Mouse (Mus musculus): ENCODE data around the gene Cx3cl1. TPM values are rescaled to one million over a fixed set of nuclear protein-coding genes. Genes with fewer than 3 reads are reported as not detected.

Cx3cl1 gene
- polyA plus RNA-seq, 1 experiment from 2014 or later: 9.4 TPM

GRCm38 (mm10) chr8:94776346-94776745 lies 4.5 kb downstream of the Cx3cl1 start:
- no peaks in the 10 kb centered on the region for H3K9me3 ChIP-seq
- no peak overlapping the region for H3K27ac ChIP-seq
- H3K27me3 ChIP-seq (replicated peaks): peaks cover 18% of the 10 kb centered on the region
- no peak overlapping the region for H3K4me2 ChIP-seq (replicated peaks)
- no peak overlapping the region for H3K9ac ChIP-seq
- no peaks in the 10 kb centered on the region for H3K36me3 ChIP-seq
- peaks cover 42% of the 10 kb centered on the region for H3K4me1 ChIP-seq
- H3K4me3 ChIP-seq: no peak overlapping the region
- 81% methylated on average over 2 of the region's 2 CpGs for WGBS
- ATAC-seq (ENCODE audit: low FRiP score, low read depth): no peak

DNA sequence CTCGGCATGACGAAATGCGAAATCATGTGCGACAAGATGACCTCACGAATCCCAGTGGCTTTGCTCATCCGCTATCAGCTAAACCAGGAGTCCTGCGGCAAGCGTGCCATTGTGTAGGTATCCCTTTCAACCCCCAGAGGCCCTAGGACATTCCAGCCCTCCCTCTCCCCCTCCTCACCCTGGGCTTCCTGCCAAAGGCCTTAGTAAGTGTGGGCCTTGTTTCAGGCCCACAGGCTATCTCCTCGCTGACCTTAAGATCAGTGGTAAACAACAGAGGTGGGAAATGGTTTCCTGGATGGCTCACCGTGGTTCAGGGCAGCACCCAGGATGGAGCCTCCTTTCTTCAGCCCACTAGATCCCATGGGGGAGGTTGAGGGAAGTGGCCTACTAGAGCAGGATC lies 6.2 kb downstream of the Cx3cl1 start:
- Histone ChIP-seq H3K4me3 (no peak overlapping the region), H3K4me1 (peaks cover 34% of the 10 kb centered on the region), H3K4me2 (replicated peaks) (no peak overlapping the region), H3K9me3 (no peaks in the 10 kb centered on the region), H3K9ac (no peak overlapping the region), H3K36me3 (no peaks in the 10 kb centered on the region), H3K27ac (no peak overlapping the region), H3K27me3 (replicated peaks) (peaks cover 6% of the 10 kb centered on the region)
- ATAC-seq (ENCODE audit: low FRiP score, low read depth): no peak
- 71% methylated on average over 10 of the region's 10 CpGs for WGBS

DNA sequence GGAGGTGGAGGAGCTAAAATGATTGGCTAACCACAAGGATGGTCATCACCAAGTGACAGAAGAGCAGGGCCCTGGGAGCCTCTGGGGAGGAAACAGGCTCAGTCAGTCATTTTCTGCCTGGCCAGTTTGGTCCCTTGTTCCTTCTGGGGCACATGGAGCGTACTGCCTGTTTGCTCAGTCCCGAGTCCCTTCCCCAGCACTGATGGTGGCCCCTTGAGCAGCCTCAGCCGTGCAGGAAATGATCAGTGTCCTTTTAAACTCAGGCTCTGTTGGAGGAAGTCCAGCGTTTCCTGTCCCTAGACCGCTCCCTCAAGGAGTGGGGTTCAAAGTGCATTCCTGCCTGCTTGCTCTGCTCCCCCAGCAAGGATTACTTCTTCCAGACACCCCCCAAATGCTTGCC lies 6.7 kb downstream of the Cx3cl1 start:
- no peak overlapping the region for H3K4me2 ChIP-seq (replicated peaks)
- H3K4me3 ChIP-seq: no peak overlapping the region
- no peaks in the 10 kb centered on the region for H3K9me3 ChIP-seq
- H3K4me1 ChIP-seq: peaks cover 29% of the 10 kb centered on the region
- H3K27ac ChIP-seq: no peak overlapping the region
- no peak overlapping the region for H3K9ac ChIP-seq
- no peak for ATAC-seq (ENCODE audit: low FRiP score, low read depth)
- peaks cover 2% of the 10 kb centered on the region; the same call in 1 of the 2 replicates for H3K27me3 ChIP-seq (replicated peaks)
- WGBS: 70% methylated on average over 5 of the region's 5 CpGs
- no peaks in the 10 kb centered on the region for H3K36me3 ChIP-seq

- H3K27ac ChIP-seq: no peak overlapping the region
Measured at GRCm38 (mm10) chr8:94778895-94779533, 7.2 kb downstream of the Cx3cl1 start.

GRCm38 (mm10) chr8:94779534-94780294 lies 7.9 kb downstream of the Cx3cl1 start:
- no peaks in the 10 kb centered on the region for H3K27me3 ChIP-seq (replicated peaks)
- H3K36me3 ChIP-seq: no peaks in the 10 kb centered on the region
- no peak overlapping the region for H3K4me2 ChIP-seq (replicated peaks)
- H3K4me1 ChIP-seq: peaks cover 22% of the 10 kb centered on the region
- H3K9ac ChIP-seq: no peak overlapping the region
- ATAC-seq (ENCODE audit: low FRiP score, low read depth): no peak
- no peak overlapping the region for H3K27ac ChIP-seq
- H3K9me3 ChIP-seq: no peaks in the 10 kb centered on the region
- H3K4me3 ChIP-seq: no peak overlapping the region
- WGBS: 92% methylated on average over 16 of the region's 16 CpGs

More at GRCm38 (mm10) chr8:94778895-94779533, 7.2 kb downstream of the Cx3cl1 start:
- no peaks in the 10 kb centered on the region for H3K9me3 ChIP-seq
- H3K36me3 ChIP-seq: no peaks in the 10 kb centered on the region
- no peak overlapping the region for H3K9ac ChIP-seq
- no peak overlapping the region for H3K4me2 ChIP-seq (replicated peaks)
- no peaks in the 10 kb centered on the region for H3K27me3 ChIP-seq (replicated peaks)
- 73% methylated on average over 10 of the region's 10 CpGs for WGBS
- H3K4me1 ChIP-seq: peaks cover 24% of the 10 kb centered on the region
- ATAC-seq (ENCODE audit: low FRiP score, low read depth): no peak
- no peak overlapping the region for H3K4me3 ChIP-seq

DNA sequence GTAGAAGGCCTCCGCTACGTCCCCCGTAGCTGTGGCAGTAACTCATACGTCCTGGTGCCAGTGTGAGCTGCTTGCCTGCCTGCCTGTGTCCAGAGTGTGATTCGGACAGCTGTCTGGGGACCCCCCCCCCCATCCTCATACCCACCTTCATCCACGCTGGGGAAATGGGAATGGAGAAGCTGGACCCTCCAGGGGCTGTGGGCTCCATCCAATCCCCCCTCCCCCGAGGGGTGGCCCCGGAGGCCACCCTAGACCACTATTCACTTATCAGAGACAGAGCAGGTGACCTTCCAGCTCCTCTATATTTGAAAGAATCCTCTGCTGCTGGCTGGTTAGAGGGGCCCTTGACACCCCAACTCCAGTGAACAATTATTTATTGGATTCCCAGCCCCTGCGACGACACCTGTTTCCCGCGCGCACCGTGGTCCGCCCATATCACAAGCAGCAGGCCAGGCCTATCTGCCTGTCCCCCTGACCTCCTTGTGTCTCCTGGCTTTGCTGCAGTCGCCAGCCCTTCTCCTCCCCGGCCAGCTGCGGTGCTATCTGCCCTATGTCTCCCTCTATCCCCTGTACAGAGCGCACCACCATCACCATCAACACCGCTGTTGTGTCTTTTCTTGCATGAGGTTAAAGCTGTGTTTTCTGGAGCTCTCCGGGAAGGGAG lies 8.8 kb downstream of the Cx3cl1 start:
- no peak overlapping the region for H3K4me2 ChIP-seq (replicated peaks)
- no peak overlapping the region for H3K9ac ChIP-seq
- no peak overlapping the region for H3K27ac ChIP-seq
- no peaks in the 10 kb centered on the region for H3K36me3 ChIP-seq
- no peak overlapping the region for H3K4me3 ChIP-seq
- WGBS: 82% methylated on average over 21 of the region's 21 CpGs
- ATAC-seq (ENCODE audit: low FRiP score, low read depth): no peak
- no peaks in the 10 kb centered on the region for H3K27me3 ChIP-seq (replicated peaks)
- no peaks in the 10 kb centered on the region for H3K9me3 ChIP-seq
- peaks cover 22% of the 10 kb centered on the region for H3K4me1 ChIP-seq

- Histone ChIP-seq H3K4me3 (no peak overlapping the region), H3K9me3 (no peaks in the 10 kb centered on the region), H3K4me1 (peaks cover 22% of the 10 kb centered on the region), H3K27ac (no peak overlapping the region), H3K9ac (no peak overlapping the region), H3K27me3 (replicated peaks) (no peaks in the 10 kb centered on the region), H3K4me2 (replicated peaks) (peak overlapping the region; percentile 36; the same call in 1 of the 2 replicates), H3K36me3 (no peaks in the 10 kb centered on the region)
- WGBS: 62% methylated on average over 7 of the region's 7 CpGs
- ATAC-seq (ENCODE audit: low FRiP score, low read depth): no peak
Measured at GRCm38 (mm10) chr8:94781155-94781837, 9.5 kb downstream of the Cx3cl1 start.

DNA sequence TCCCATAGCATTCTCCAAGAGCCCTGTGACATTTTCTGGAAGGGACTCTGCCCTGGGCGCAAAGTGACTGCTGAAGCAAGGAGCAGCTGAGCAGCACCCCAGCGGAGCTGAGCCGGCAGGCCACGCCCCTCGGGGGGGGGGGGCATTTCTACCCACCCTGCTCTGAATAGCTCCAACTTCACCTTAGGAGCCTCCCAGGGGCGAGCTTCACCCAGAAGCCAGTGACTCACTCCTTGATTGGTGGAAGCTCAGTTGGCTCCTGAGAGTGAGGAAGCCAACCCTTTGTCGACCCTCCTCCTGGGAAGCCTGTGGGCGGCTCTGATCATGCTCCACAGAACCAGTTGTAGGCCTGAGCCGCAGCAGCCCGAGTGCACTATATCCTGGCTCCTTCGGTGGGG lies 10.0 kb downstream of the Cx3cl1 start:
- no peak overlapping the region for H3K9ac ChIP-seq
- H3K36me3 ChIP-seq: no peaks in the 10 kb centered on the region
- no peak for ATAC-seq (ENCODE audit: low FRiP score, low read depth)
- peak overlapping the region; percentile 36; the same call in 1 of the 2 replicates for H3K4me2 ChIP-seq (replicated peaks)
- H3K4me3 ChIP-seq: no peak overlapping the region
- no peaks in the 10 kb centered on the region for H3K27me3 ChIP-seq (replicated peaks)
- H3K9me3 ChIP-seq: no peaks in the 10 kb centered on the region
- 8% methylated on average over 11 of the region's 11 CpGs for WGBS
- H3K4me1 ChIP-seq: peaks cover 22% of the 10 kb centered on the region
- no peak overlapping the region for H3K27ac ChIP-seq

GRCm38 (mm10) chr8:94783890-94784289 lies 12.1 kb downstream of the Cx3cl1 start:
- H3K4me3 ChIP-seq: no peak overlapping the region
- no peaks in the 10 kb centered on the region for H3K9me3 ChIP-seq
- ATAC-seq (ENCODE audit: low FRiP score, low read depth): no peak
- no peak overlapping the region for H3K9ac ChIP-seq
- H3K4me1 ChIP-seq: peaks cover 12% of the 10 kb centered on the region
- no peaks in the 10 kb centered on the region for H3K36me3 ChIP-seq
- no peak overlapping the region for H3K27ac ChIP-seq
- WGBS: 87% methylated on average over 4 of the region's 4 CpGs
- H3K27me3 ChIP-seq (replicated peaks): no peaks in the 10 kb centered on the region
- no peak overlapping the region for H3K4me2 ChIP-seq (replicated peaks)

DNA sequence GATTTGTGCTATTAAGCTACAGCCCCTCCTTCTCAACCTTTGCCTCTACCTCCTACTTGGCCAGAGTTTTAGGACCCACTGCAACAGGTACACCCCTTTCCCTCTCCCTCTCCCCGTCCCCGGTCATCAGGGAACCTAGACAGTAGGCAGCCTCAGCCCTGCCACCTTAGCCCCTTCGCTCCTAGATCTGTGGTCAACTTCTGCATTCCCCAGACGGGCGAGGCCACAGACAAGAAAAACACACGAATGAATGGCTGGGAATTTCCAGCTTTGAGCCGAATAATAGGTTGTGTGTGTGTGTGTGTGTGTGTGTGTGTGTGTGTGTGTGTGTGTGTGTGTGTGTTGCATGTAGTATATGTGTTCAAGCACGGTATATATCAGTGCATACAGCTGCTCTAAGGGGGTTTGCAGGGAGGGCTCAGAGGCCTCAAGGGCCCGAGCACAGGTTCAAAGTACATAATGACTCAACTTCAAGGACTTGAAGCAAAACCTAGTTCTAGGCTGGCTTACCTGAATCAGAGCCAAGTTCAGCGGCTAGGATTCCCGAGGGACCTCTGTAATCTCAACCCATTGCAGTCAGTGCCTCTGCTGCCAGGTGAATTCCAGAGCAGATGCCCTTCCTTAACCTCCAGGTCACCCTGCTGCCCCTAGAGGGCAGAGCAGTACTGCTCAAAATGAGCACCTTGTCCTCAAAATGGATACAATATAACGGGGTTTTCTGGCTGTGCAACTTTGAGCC lies 13.6 kb downstream of the Cx3cl1 start:
- WGBS: 67% methylated on average over 12 of the region's 12 CpGs
- Histone ChIP-seq H3K4me1 (peaks cover 8% of the 10 kb centered on the region), H3K27me3 (replicated peaks) (no peaks in the 10 kb centered on the region), H3K9me3 (no peaks in the 10 kb centered on the region), H3K36me3 (no peaks in the 10 kb centered on the region), H3K4me3 (no peak overlapping the region), H3K27ac (no peak overlapping the region), H3K9ac (no peak overlapping the region), H3K4me2 (replicated peaks) (no peak overlapping the region)
- ATAC-seq (ENCODE audit: low FRiP score, low read depth): no peak

DNA sequence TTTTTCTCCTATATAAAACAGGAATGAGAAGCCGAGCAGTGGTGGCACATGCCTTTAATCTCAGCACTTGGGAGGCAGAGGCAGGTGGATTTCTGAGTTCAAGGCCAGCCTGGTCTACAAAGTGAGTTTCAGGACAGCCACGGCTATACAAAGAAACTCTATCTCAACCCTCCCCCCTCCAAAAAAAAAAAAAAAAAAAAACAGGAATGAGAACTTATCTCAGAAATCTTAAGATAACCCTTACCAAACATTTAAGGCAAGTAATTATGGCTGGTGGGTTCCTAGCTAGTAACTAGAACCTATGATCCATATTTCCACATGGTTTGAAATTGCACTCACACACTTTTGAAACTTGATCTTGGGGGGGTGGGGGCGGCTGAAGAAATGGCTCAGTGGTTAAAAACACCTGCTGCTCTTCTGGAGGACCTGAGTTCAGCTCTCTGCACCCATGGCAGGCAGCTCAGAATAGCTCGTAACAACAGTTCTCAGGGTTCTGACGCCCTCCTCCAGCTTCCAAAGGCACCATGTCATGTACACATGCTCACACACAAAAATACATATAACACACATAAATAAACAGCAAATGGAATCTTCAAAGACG lies 14.3 kb downstream of the Cx3cl1 start:
- no peaks in the 10 kb centered on the region for H3K9me3 ChIP-seq
- H3K27ac ChIP-seq: no peak overlapping the region
- no peaks in the 10 kb centered on the region for H3K27me3 ChIP-seq (replicated peaks)
- WGBS: 76% methylated on average over 6 of the region's 6 CpGs
- ATAC-seq (ENCODE audit: low FRiP score, low read depth): no peak
- H3K4me3 ChIP-seq: no peak overlapping the region
- no peak overlapping the region for H3K4me2 ChIP-seq (replicated peaks)
- H3K9ac ChIP-seq: no peak overlapping the region
- peaks cover 8% of the 10 kb centered on the region for H3K4me1 ChIP-seq
- no peaks in the 10 kb centered on the region for H3K36me3 ChIP-seq
